Mouse (Mus musculus) spleen, postnatal 14 days (tissue): ENCODE measurements around the gene Thra.

Experiments used
- DNase-seq, 2 experiments: peaks; one replicate each; pipeline ENCODE4 v3.0.0; 2021 to 2022; ENCODE audit warnings: low spot score in 2 of 2

Gene Thra

GRCm38 (mm10) chr11:98795714-98796514, 55.5 kb downstream of the Thra start:
- DNase-seq = peak; percentile 50 to 52

DNA sequence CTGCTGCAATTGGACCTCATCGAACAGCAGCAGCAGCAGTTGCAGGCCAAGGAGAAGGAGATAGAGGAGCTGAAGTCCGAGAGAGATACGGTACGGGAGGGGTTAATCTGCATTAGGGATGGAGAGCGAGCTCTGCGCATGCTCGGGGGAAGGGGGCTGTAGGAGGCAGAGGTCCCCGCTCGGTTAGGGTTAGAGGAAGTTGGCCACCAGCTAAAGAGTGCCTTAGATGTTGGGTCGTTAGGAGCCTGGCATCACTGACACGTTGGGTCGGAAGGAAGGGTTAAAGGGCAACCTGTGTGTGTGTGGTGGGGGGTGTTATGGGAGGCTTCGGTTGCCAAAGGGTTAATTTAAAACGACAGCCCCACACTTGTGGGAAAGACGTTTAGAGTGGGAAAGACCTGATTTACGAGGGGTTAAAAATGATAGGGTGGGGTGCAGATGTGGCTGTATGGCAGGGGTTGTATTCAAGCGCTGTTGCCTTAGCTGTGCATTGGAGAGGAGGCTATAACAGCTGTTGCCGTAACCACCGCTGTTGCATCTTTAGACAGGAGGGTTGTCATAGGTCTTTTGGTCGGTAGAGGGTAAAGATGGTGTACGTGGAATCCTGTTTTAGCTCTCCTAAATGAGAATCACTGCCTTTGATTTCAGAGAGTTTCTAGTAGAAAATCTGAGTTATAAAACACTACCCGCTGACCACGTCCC, 56.2 kb downstream of the Thra start:
- peak in 1 of 2 experiments; percentile 29 for DNase-seq

DNA sequence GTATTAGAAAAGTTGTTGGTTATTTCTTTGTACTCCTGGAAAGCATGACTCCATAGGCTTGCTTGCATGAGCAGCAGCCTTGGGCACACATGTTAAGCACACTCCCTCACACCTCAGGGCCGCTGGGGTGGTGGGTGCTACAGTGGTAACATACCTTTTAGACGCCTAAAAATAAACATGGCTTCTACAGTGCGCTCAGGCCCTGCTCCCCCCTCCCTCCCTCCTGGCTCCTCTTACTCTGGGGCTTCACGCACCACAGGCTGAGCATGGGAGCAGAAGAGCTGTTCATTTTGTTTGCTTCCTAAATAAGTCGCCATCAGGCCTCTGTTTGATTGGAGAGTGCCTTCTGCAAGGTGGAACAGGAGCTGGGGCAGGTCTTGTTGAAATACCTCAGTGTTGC, 56.9 kb downstream of the Thra start:
- no peak for DNase-seq

DNA sequence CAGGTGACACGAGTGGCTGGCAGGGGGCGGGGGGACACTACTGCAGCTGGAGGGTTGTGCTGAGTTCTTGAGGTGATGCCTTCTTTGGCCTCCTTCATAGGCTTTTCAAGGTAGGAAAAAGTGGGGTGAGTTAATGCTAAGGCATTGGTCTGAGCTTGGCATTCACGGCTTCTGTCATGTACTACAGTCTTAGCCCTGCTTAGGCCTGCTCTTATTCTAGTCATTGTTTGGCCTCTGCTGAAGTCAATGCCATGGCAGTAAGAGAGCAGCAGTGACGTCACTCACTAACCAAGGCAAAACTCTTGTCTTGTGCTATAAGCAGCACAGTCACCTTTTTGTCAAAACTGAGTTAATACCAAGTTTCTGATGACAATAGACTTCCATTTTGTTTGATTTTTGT, 57.5 kb downstream of the Thra start:
- no peak for DNase-seq

DNA sequence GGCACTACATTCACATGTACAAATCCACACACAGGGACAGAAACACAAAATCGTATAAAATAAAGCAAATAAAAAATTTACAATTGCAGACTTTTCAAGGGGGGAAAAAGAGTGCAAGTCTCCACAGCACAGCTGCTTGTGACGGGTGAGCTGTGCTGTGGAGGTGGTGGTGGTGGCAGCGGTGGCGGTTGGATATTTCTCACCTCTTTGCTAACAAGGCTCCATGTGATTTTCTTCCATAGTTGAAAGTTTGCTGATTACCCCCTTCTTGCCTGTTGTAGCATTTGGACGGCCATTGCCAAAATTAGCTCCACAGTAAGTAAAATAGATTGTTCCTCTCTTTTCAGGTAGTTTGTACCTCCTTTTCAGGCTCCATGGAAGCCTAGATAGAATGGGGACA, 64.2 kb downstream of the Thra start, which contains the start of gene Casc3:
Gene Casc3 (plus strand): TSS at position 301 of the 400 bp plus-strand sequence.
- no peak for DNase-seq

DNA sequence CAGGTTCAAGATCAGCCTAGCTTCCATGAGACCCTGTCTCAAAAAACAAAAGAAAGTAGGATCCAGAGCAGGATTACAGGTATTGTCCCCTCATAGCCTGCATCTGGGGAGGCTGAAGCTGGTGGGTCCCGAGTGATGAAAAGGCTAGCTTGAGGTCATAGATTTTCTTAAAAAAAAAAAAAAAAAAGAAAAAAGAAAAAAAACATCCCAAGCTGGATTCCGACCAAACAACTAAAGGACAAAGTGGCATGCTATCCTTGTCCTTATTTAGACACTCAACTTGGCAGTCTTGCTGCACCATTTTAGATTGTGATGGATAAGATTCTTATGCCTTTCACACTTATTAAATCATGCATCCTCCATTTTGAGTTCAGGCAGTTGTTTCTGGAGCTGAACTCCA, 68.0 kb downstream of the Thra start:
- DNase-seq = no peak

- DNase-seq = peak; percentile 96 to 97
Observed at GRCm38 (mm10) chr11:98809457-98810290, 69.2 kb downstream of the Thra start.

DNA sequence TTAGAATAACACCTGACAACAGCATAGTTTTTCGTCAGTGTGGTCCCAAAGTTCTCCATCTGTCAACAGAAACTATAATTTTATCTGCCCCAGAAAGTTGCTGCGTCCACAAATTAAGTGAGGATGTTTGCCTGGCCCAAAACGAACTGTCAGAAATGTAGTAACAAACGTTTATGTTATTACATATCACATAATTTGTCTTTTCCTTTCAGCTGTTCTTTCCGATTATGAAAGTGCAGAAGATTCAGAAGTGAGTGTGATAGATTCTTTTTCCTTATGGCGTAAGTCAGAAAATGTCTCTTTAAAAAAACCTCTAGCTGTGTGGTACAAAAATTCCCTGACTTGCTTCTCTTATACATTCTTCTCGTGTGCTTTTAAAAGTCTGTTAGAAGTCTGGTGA, 70.2 kb downstream of the Thra start:
- DNase-seq = no peak

DNA sequence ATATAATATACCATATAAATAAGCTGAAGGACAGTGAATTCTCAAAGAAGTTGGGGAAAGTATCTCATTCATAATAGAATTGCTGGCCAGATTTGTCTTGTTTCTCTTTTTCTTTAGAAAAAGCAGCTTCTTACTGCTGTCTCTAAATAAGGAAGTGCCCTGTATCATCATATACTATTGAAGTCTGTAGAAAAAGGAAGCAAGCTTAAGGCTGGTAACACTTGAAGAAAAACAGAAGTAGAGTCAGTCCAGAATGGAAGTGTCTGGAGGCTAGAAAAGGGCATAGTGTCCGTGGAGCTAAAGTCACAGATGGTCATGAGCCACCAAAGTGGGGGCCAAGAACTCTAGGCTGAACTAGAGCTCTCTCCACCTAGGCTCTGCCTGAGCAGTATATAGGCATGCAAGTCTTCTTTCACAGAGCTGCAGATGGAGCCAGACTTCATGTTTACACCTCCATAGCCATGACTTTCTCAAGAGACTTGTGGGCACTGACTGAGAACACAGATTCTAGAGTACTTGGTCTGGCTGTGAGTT, 76.3 kb downstream of the Thra start:
- no peak for DNase-seq
